Mouse (Mus musculus) megakaryocyte, embryonic 14.5 days (primary cell): ENCODE measurements around the gene BC029722.

Experiments used
- FLI1 ChIP-seq: IDR thresholded peaks from 2 replicates; pipeline ENCODE4 v1.6.1; 2012; ENCODE audit warnings: low read length, inconsistent platforms, mixed read lengths
- GATA1 ChIP-seq: IDR thresholded peaks from 3 replicates; pipeline ENCODE4 v1.6.1; 2012; ENCODE audit warnings: mixed read lengths, low read length, inconsistent platforms, borderline replicate concordance

- TF ChIP-seq GATA1 (no peak), FLI1 (no peak)
Observed at GRCm38 (mm10) chr2:155779506-155779905, 39.7 kb downstream of the BC029722 start.
